Mouse (Mus musculus) myocyte (in vitro differentiated cells): Measurements from ENCODE around the gene Kcnc3. TPM values are rescaled to one million over a fixed set of nuclear protein-coding genes. Genes with fewer than 3 reads are reported as not detected.

Experiments used
- H3K27me3 ChIP-seq: one replicate; pipeline ENCODE4 v1.6.1; 2011; ENCODE audit not compliant: control insufficient read depth, insufficient read depth, insufficient read length
- H3K36me3 ChIP-seq: one replicate; pipeline ENCODE4 v1.6.1; 2011; ENCODE audit not compliant: control insufficient read depth, insufficient read depth
- H3K4me2 ChIP-seq: one replicate; pipeline ENCODE4 v1.6.1; 2011; ENCODE audit warnings: low read depth, control low read depth
- H3K4me3 ChIP-seq: one replicate; pipeline ENCODE4 v1.5.1; 2011; ENCODE audit warnings: mild to moderate bottlenecking, control low read depth, moderate library complexity
- H3K79me2 ChIP-seq: one replicate; pipeline ENCODE4 v1.6.1; 2011; ENCODE audit not compliant: control insufficient read depth, insufficient read depth
- H3ac ChIP-seq: one replicate; pipeline ENCODE4 v1.6.1; 2011; ENCODE audit not compliant: control insufficient read depth, insufficient read length
- CEBPB ChIP-seq: IDR thresholded peaks from 2 replicates; pipeline ENCODE4 v1.6.1; 2011; ENCODE audit warnings: mild to moderate bottlenecking, moderate library complexity; ENCODE audit not compliant: poor library complexity, insufficient read depth, severe bottlenecking
- E2F4 ChIP-seq: IDR thresholded peaks from one replicate; pipeline ENCODE4 v1.6.1; 2011; ENCODE audit warnings: mild to moderate bottlenecking, control low read depth, moderate library complexity; ENCODE audit not compliant: insufficient read depth
- MAX ChIP-seq: IDR thresholded peaks from one replicate; pipeline ENCODE4 v1.6.1; 2011; ENCODE audit warnings: low read depth, mild to moderate bottlenecking, control low read depth
- MYOD1 ChIP-seq, 3 experiments: IDR thresholded peaks; one replicate each; pipeline ENCODE4 v1.6.1; 2011; ENCODE audit warnings: control low read depth in 2 of 3, low read depth in 2 of 3, mild to moderate bottlenecking in 2 of 3, moderate library complexity in 1 of 3; ENCODE audit not compliant: insufficient read length in 2 of 3, control insufficient read depth in 1 of 3
- MYOG ChIP-seq, 3 experiments: IDR thresholded peaks; one replicate each; pipeline ENCODE4 v1.6.1; 2011; ENCODE audit warnings: control low read depth in 2 of 3, low read depth in 2 of 3, mild to moderate bottlenecking in 2 of 3; ENCODE audit not compliant: insufficient read length in 2 of 3, control insufficient read depth in 1 of 3, insufficient read depth in 1 of 3
- POLR2A ChIP-seq: IDR thresholded peaks from one replicate; pipeline ENCODE4 v1.6.1; 2011; ENCODE audit warnings: low read depth, mild to moderate bottlenecking, control low read depth, moderate library complexity; ENCODE audit not compliant: insufficient read length
- POLR2AphosphoS2 ChIP-seq: IDR thresholded peaks from one replicate; pipeline ENCODE4 v1.6.1; 2011; ENCODE audit warnings: low read depth, control low read depth; ENCODE audit not compliant: insufficient read length
- REST ChIP-seq: IDR thresholded peaks from one replicate; pipeline ENCODE4 v1.6.1; 2011; ENCODE audit warnings: mild to moderate bottlenecking, control low read depth, moderate library complexity; ENCODE audit not compliant: insufficient read depth, insufficient read length
- SRF ChIP-seq: IDR thresholded peaks from one replicate; pipeline ENCODE4 v1.6.1; 2011; ENCODE audit warnings: low read depth; ENCODE audit not compliant: control insufficient read depth, insufficient read length
- TCF12 ChIP-seq: IDR thresholded peaks from one replicate; pipeline ENCODE4 v1.6.1; 2011; ENCODE audit warnings: mild to moderate bottlenecking, control low read depth; ENCODE audit not compliant: poor library complexity, insufficient read depth, severe bottlenecking
- TCF3 ChIP-seq: IDR thresholded peaks from one replicate; pipeline ENCODE4 v1.6.1; 2011; ENCODE audit warnings: low read depth, control low read depth; ENCODE audit not compliant: insufficient read length
- USF1 ChIP-seq: IDR thresholded peaks from one replicate; pipeline ENCODE4 v1.6.1; 2011; ENCODE audit warnings: low read depth, mild to moderate bottlenecking, control low read depth, moderate library complexity
- polyA plus RNA-seq: library from polyadenylated mRNA; unstranded; fragments of >200 nt; fragmentation: generic; extraction: Trizol; gene quantifications from one replicate; pipeline ENCODE4 v1.2.1, GENCODE M21; 2012; ENCODE audit warnings: missing spikeins

Gene Kcnc3
- polyA plus RNA-seq, 1 experiment, result 0.92 TPM

DNA sequence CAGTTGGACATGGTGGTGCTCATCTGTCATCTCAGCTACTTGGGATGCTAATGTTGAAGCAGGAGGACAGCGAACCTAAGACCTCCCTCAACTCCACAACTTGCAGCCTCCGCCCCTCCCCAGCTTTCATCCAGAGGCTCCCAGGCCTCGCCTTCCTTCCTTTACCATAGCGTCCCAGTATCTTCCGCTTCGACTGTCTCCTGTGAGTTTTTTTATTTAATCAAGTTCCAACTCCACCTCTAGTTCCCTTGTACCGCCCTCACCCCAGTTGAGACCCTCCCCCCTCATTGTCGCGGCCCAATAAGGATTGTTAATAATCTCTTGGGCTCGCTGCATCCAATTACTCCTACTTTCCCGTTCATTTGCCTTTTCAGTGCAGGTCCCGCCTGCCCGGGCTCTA lies 518 bp upstream of the Kcnc3 start:
- TF ChIP-seq REST (no peak), POLR2A (no peak), E2F4 (no peak), POLR2AphosphoS2 (no peak), TCF3 (no peak), USF1 (no peak), TCF12 (no peak), CEBPB (no peak), SRF (no peak), MYOD1 (IDR thresholded peaks at IDR 0.05; ENCODE audit: control insufficient read depth in 1 of 3, insufficient read length in 2 of 3, low read depth in 2 of 3) (no peak), MAX (no peak)
- Histone ChIP-seq H3K79me2 (no peaks in the 10 kb centered on the region), H3K36me3 (no peaks in the 10 kb centered on the region), H3K27me3 (peaks cover 71% of the 10 kb centered on the region), H3K4me2 (peak overlapping the region; percentile 18), H3ac (no peak overlapping the region), H3K4me3 (no peak overlapping the region)

DNA sequence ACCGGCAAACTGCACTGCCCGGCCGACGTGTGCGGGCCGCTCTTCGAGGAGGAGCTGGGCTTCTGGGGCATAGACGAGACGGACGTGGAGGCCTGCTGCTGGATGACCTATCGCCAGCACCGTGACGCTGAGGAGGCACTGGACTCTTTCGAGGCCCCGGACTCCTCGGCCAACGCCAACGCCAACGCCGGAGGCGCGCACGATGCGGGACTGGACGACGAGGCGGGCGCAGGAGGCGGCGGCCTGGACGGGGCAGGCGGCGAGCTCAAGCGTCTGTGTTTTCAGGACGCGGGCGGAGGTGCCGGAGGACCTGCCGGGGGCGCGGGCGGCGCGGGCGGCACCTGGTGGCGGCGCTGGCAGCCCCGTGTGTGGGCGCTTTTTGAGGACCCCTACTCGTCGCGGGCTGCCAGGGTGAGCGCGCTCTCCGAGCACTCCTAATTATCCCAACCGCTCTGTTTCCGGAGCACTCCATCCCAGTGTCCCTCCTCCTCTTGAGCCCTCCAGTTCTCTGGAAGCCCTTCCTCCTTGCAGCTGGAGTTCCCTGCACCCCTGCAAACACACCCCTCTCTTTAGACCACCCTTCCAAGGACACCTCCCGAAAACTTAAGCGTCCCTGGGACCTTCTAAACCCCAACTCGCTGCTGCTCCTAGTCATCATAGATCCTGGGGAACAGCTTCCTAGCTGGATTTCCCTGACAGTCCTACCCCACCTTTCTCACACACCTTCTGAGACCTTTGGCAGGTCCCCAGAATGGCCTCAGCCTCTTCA lies 1.1 kb downstream of the Kcnc3 start:
- Histone ChIP-seq H3K4me2 (peak overlapping the region; percentile 24), H3ac (peak overlapping the region; percentile 10), H3K27me3 (peaks cover 72% of the 10 kb centered on the region), H3K36me3 (no peaks in the 10 kb centered on the region), H3K79me2 (no peaks in the 10 kb centered on the region), H3K4me3 (no peak overlapping the region)
- no peak for TF ChIP-seq MYOD1 (IDR thresholded peaks at IDR 0.05; ENCODE audit: control insufficient read depth in 1 of 3, insufficient read length in 2 of 3, low read depth in 2 of 3)
- TF ChIP-seq E2F4, result no peak
- no peak for TF ChIP-seq USF1
- TF ChIP-seq TCF12, result no peak

DNA sequence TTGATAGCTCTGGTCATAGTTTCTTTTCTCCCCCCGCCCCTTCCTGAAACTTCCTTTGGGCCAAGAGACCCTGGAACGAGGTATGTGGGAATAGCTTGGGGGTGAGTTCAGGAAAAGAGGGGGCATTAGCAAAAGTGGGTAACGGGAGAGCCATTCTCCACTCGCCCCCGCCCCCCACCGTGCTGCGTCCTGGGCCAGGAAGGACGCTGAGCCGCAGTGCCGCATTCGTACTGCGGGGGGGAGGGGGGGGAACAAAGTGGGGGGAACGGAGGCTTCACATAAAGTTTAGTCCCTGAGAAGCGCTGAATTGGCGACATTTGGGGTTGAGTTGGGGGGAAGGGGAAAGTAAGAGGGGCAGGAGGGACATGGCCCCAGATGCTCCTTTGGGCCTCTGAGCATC lies 2.6 kb downstream of the Kcnc3 start:
- no peaks in the 10 kb centered on the region for H3K36me3 ChIP-seq
- peaks cover 61% of the 10 kb centered on the region for H3K27me3 ChIP-seq
- no peak for TF ChIP-seq REST
- TF ChIP-seq MAX, result no peak
- no peak for TF ChIP-seq MYOG (IDR thresholded peaks at IDR 0.05; ENCODE audit: control insufficient read depth in 1 of 3, insufficient read depth in 1 of 3, insufficient read length in 2 of 3, low read depth in 2 of 3)
- no peak for TF ChIP-seq POLR2AphosphoS2
- no peak for TF ChIP-seq POLR2A
- TF ChIP-seq TCF3, result no peak
- no peak for TF ChIP-seq SRF
- TF ChIP-seq USF1, result no peak
- no peak for TF ChIP-seq CEBPB

DNA sequence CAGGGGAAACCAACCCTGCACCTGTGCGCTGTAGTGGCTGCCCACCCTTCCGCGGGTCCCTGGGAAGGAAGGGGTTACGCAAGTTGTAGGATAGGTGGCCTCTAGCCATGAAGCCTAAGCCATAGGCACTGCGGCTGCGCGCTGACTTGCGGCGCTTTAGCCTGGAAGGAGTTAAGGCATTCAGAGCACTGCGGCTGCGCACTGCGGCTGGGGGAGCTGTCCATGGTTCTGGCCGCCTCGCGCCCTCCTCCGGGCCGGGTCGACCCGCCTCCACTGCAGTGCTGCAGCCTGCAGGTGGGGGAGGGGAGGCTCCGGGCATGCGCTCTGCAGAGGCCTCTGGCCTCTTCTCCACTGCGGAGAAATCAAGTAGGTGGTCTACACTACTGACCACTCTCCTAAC lies 3.3 kb downstream of the Kcnc3 start:
- no peak overlapping the region for H3K4me3 ChIP-seq
- H3K79me2 ChIP-seq, result no peaks in the 10 kb centered on the region
- no peak overlapping the region for H3K4me2 ChIP-seq
- no peak for TF ChIP-seq TCF3
- no peak for TF ChIP-seq MYOD1 (IDR thresholded peaks at IDR 0.05; ENCODE audit: control insufficient read depth in 1 of 3, insufficient read length in 2 of 3, low read depth in 2 of 3)
- peak; percentile 92 for TF ChIP-seq REST
- H3K36me3 ChIP-seq, result no peaks in the 10 kb centered on the region
- H3K27me3 ChIP-seq, result peaks cover 63% of the 10 kb centered on the region
- no peak overlapping the region for H3ac ChIP-seq

More for the DNA sequence above, 2.6 kb downstream of the Kcnc3 start:
- Histone ChIP-seq H3K4me2 (no peak overlapping the region), H3ac (no peak overlapping the region), H3K79me2 (no peaks in the 10 kb centered on the region), H3K4me3 (no peak overlapping the region)

DNA sequence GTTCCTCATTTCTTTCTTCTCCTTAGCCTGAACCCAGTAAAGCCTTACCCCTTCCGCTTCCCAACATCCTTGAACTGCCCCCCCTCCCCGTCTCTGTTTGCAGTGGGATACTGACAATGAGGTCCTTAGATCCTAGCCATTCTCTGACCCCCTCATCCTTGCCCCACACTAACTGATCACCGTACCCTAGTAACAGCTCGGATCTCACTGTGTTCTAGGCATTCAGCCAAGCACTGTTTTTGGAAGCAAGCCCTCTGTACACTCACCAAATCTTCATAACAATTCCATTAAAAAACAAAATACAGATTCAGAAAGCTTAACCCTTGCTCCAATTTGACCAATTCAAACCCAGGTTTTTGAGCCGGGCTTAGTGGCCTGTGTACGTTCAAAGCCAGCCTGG lies 3.8 kb downstream of the Kcnc3 start:
- peaks cover 63% of the 10 kb centered on the region for H3K27me3 ChIP-seq
- no peak overlapping the region for H3K4me3 ChIP-seq
- H3K36me3 ChIP-seq, result no peaks in the 10 kb centered on the region
- no peaks in the 10 kb centered on the region for H3K79me2 ChIP-seq
- no peak overlapping the region for H3ac ChIP-seq
- TF ChIP-seq MYOG (IDR thresholded peaks at IDR 0.05; ENCODE audit: control insufficient read depth in 1 of 3, insufficient read depth in 1 of 3, insufficient read length in 2 of 3, low read depth in 2 of 3), result no peak
- no peak for TF ChIP-seq MYOD1 (IDR thresholded peaks at IDR 0.05; ENCODE audit: control insufficient read depth in 1 of 3, insufficient read length in 2 of 3, low read depth in 2 of 3)
- no peak for TF ChIP-seq CEBPB
- no peak for TF ChIP-seq POLR2A
- TF ChIP-seq SRF, result no peak
- TF ChIP-seq MAX, result no peak
- TF ChIP-seq REST, result no peak
- no peak for TF ChIP-seq E2F4
- no peak for TF ChIP-seq TCF12
- no peak for TF ChIP-seq USF1
- TF ChIP-seq TCF3, result no peak
- TF ChIP-seq POLR2AphosphoS2, result no peak
- no peak overlapping the region for H3K4me2 ChIP-seq
